Mouse (Mus musculus): ENCODE data around the gene Rps6ka2.
"Not testable (repeated sequence)": the region's sequence is repeated elsewhere in the genome, so short reads cannot be mapped to it uniquely, and the experiment has no call there.

Gene Rps6ka2

DNA sequence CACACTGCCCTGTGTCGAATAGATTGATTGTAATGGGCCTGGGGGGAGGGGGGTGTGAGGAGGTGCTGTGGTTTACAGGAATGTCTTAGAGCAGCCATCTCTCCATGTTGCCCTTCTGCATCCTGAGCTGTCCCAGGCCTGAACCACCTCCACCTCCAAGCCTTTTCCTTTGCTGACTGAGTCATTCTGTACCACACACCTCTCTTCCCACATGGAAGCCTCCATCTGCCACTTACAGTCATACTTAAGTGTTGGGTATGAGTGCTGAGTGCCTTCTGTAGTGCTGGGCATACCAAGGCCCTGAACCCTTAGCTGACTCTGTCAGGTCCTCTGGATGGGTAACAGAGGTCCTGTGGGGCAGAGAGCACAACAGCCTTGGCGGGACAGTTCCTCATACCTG is 97.9 kb downstream of the Rps6ka2 start:
- DNase-seq (ENCODE audit: inconsistent age in 2 of 2, low spot score in 1 of 2), result no peak

GRCm38 (mm10) chr17:7269151-7269806 is 99.4 kb downstream of the Rps6ka2 start:
- DNase-seq (ENCODE audit: inconsistent age in 2 of 2, low spot score in 1 of 2), result peak in 1 of 2 experiments; percentile 55

GRCm38 (mm10) chr17:7270506-7270905 is 100.6 kb downstream of the Rps6ka2 start:
- no peak for DNase-seq (ENCODE audit: inconsistent age in 2 of 2, low spot score in 1 of 2)

- DNase-seq (ENCODE audit: inconsistent age in 2 of 2, low spot score in 1 of 2), result no peak
Measured at GRCm38 (mm10) chr17:7271522-7272134, 101.7 kb downstream of the Rps6ka2 start.

DNA sequence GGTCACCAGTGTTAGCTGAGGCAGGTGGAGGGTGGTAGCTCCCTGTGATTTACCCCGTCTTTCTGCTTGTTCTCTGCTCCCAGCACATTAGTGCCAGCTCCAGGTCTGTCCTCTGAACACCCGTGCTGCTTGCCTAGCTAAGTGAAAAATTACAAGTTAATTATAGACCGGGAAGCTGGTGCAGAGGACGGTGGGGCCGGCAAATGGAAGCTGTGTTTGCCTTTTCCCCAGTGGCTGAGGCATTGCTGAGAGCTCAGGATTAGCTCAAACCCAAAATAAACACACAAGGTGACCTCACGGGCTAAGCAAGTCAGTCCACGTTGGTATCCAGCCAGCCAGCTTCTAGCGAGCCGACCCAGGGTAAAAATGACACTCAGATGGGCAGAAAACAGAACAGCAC is 103.1 kb downstream of the Rps6ka2 start:
- DNase-seq (ENCODE audit: inconsistent age in 2 of 2, low spot score in 1 of 2), result peak in 1 of 2 experiments; percentile 54

DNA sequence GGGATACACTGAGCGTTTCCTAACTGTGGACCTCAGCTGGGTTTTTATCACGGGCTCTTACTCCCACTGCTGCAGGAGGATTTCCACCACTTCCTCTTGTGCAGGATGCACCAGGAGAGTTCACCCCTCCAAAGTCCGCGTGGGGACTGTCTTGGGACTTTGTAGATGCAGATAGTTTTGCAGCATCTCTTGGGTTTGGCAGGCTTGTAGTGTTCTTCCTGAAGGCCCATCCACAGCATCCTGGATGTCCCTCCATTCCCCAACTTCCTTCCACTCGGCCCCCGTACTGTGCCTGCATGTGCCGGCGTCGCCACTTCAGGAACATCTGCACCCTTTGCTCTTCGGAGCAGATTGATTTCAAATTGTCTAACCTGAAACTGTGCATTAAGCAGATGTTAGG is 103.9 kb downstream of the Rps6ka2 start:
- DNase-seq (ENCODE audit: inconsistent age in 2 of 2, low spot score in 1 of 2), result no peak

DNA sequence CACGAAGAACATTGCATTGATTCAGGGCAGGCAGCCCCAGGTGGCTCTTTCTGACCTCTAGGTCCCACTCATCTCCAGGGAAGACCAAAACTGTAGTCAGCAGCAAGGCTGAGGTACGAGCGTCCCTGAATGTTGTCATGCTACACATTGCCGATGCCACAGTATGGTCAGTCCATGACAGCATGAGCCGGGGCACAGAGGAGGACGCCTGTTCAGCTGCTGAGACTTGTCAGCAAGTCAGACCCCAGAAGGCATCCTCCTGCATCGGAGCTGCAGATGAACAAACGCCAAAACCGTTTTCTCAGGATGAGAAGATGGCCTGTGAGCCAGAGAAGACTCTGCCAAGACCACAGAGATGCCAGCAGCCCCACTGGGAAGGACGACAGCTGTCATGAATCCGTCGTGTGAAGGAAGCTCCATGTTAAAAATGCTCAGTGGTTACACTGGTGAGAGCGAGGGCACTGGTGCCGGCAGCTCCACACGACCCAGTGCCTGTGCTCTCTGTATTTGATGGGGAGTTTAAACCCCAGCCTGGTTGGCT is 108.9 kb downstream of the Rps6ka2 start:
- DNase-seq (ENCODE audit: inconsistent age in 2 of 2, low spot score in 1 of 2), result no peak

DNA sequence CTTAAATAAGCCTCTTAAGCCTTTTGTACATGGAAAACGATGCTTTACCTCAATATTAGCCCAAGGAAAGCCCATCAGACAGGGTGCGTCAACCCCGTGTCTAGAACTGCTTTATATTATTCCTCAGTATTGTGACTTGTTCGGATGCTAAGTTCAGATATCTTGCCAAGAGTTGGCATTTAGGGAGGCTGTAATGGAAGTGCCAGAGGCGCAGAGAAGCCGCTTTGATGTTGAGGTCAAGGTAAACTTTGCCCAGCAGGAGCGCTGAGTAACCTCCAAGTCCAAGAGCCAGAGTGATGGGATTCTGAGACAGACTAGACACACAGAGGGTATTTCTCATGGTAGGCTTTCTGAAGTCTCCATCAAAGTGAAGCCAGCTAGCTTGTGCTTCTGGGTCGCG is 109.3 kb downstream of the Rps6ka2 start:
- DNase-seq (ENCODE audit: inconsistent age in 2 of 2, low spot score in 1 of 2), result peak; percentile 72 to 85

- DNase-seq (ENCODE audit: inconsistent age in 2 of 2, low spot score in 1 of 2), result peak; percentile 38 to 76
Measured at GRCm38 (mm10) chr17:7284297-7284910, 114.5 kb downstream of the Rps6ka2 start.

DNA sequence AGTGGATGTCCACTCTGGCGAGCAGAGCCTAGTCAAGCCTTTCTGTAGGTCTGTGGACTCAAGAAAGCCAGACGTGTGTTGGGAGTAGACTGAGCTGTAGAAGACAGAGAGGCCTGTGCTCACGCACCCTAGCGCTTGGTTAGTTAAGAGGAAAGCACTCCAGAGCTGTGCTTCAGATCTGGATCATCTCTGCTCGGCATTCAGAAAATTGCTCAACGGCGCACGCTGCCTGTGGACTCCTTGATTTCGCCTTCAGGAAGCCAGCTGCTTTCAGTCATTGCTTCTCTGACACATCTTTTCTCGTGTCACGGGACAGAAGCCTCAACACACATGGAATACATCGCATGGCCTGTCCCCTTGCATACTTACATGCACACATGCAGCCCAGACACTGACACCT is 115.4 kb downstream of the Rps6ka2 start:
- DNase-seq (ENCODE audit: inconsistent age in 2 of 2, low spot score in 1 of 2), result no peak

- no peak for DNase-seq (ENCODE audit: inconsistent age in 2 of 2, low spot score in 1 of 2)
Measured at GRCm38 (mm10) chr17:7286422-7287050, 116.6 kb downstream of the Rps6ka2 start.

GRCm38 (mm10) chr17:7292012-7292684 is 122.2 kb downstream of the Rps6ka2 start:
- no peak for DNase-seq (ENCODE audit: inconsistent age in 2 of 2, low spot score in 1 of 2)

DNA sequence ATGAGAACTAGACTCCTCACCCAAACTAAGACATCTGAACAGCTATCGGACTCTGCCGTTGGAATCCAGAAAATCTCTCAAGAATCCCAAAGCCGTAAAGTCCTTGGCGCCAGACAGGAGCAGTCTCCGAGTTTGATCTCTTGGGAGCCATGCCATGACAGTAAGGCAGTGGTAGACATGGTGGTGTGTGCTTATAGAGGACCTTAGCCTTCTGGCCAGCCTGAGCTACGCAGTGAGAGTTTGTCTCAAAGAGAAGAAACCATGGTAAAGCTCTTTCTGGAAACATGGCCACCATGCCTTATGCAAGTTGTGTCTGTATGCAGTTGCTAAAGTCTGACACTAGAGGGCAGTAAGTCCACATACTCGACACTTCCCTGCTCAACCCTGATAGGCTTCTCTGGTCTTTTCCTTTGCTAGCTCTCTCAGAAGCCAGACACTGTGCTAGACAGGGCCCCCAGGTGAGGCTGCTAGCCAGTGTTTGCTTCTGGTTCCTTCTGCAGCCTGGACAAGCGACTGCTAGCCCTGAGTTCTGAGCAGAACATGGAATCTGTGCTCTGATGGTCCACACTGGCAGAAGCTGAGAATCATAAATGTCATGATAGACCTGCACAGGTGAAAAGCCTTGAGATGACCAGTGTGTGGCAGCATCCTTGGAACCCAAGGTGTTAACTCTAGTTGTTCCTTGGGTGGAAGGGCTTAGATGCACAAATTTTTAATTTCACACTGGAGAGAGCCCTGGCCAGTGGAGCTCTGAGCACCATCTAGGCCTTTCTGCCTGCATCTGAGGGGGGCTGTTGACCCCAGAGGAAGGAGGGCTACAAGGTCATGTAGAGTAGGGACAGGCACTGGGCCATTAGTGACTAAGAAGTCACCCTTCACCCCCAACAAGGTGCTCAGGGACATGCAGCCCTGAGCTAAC is 136.6 kb downstream of the Rps6ka2 start:
- DNase-seq (ENCODE audit: inconsistent age in 2 of 2, low spot score in 1 of 2), result peak; percentile 50 to 83

GRCm38 (mm10) chr17:7315693-7316382 is 145.9 kb downstream of the Rps6ka2 start:
- peak in 1 of 2 experiments; percentile 30 for DNase-seq (ENCODE audit: inconsistent age in 2 of 2, low spot score in 1 of 2)

GRCm38 (mm10) chr17:7319789-7320188 is 149.9 kb downstream of the Rps6ka2 start:
- peak in 1 of 2 experiments; percentile 33 for DNase-seq (ENCODE audit: inconsistent age in 2 of 2, low spot score in 1 of 2)

- DNase-seq (ENCODE audit: inconsistent age in 2 of 2, low spot score in 1 of 2), result not testable (repeated sequence)
Measured at GRCm38 (mm10) chr17:7324346-7324745, 154.4 kb downstream of the Rps6ka2 start, which contains the start of gene Tcp10a. TSS of gene Tcp10a (plus strand) at chr17:7324646.

- DNase-seq (ENCODE audit: inconsistent age in 2 of 2, low spot score in 1 of 2), result not testable (repeated sequence)
Measured at GRCm38 (mm10) chr17:7326415-7326814, 156.5 kb downstream of the Rps6ka2 start.

GRCm38 (mm10) chr17:7332745-7333144 is 162.8 kb downstream of the Rps6ka2 start:
- DNase-seq (ENCODE audit: inconsistent age in 2 of 2, low spot score in 1 of 2), result not testable (repeated sequence)

DNA sequence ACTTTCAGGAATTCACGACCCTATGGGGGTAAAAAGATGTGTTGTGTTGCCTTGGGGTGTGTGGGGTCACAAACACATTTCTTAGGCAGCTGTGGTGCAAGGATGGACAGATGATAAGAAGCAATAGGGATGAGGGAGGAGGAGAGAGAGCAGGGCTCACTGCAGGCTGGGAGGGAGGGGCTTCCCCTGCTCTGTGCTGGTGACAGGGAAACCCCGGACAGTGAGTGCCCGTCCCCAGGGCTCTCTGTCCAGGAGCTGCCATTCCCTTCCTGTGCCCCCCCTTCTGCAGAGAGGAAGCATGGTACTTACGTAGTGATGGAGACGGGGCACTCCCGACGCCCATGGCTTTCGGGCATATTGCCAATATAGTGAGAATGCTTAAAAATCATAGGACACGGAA is 167.5 kb downstream of the Rps6ka2 start:
- not testable (repeated sequence) for DNase-seq (ENCODE audit: inconsistent age in 2 of 2, low spot score in 1 of 2)
